Mouse (Mus musculus): ENCODE measurements around the gene Anp32e.
A peak's percentile ranks its signal among the peaks of the same experiment; 100 is the strongest.
"Not testable (repeated sequence)": the region's sequence is repeated elsewhere in the genome, so short reads cannot be mapped to it uniquely, and the experiment has no call there.

Anp32e gene

DNA sequence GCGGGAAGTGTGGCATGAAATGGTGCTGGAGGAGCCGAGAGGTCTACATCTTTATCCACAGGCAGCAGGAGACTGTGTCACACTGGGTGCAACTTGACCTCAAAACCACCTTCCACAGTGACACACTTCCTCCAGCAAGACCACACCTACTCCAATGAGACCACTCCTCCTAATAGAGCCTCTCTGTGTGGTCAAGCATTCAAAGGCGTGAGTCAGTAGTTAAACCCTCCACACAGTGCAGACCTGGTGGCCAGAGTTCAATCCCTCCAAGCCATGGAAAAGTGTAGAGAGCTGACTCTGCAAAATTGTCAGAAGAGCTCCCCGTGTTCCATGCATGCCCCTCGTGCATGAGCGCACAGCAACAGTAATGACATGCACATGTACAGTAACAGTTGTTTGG is 13.7 kb downstream of the Anp32e start:
- no peak for DNase-seq (ENCODE audit: low spot score in 2 of 2)

DNA sequence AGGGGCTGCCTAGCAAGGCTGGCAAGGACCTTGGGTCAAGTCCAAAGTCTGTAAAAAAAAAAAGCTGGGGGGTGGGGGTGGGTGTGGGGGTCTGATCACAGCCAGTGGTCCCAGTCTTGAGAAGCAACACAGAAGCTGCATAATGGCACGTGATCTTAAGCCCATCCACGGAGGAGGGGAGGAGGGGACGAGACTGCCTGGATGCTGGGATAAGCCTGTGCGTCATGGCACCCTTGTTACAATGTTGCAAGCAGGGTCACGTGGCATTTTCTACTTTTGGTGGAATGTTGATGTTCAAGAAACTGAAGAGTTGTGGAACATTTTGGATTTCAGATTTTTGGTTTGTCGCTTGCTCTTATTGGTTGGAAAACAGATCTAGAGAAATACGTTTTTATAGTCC is 14.2 kb downstream of the Anp32e start:
- DNase-seq (ENCODE audit: low spot score in 2 of 2) = no peak

DNA sequence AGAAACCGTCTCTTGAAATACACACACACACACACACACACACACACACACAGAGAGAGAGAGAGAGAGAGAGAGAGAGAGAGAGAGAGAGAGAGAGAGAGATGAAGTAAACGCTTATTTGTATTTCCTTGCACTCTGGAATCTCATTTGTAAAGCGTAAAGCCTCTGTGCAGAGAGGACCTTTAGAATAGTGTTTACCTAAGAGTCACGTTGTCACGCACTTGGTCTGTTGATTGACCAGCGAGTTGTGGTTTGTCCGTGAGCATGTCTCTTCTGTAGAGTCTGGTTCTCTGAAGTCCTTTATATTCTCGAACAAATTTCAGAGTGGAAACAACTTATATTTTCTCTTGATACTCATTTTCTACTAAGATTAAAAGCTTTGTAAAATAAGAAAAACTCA is 15.7 kb downstream of the Anp32e start:
- no peak for DNase-seq (ENCODE audit: low spot score in 2 of 2)

DNA sequence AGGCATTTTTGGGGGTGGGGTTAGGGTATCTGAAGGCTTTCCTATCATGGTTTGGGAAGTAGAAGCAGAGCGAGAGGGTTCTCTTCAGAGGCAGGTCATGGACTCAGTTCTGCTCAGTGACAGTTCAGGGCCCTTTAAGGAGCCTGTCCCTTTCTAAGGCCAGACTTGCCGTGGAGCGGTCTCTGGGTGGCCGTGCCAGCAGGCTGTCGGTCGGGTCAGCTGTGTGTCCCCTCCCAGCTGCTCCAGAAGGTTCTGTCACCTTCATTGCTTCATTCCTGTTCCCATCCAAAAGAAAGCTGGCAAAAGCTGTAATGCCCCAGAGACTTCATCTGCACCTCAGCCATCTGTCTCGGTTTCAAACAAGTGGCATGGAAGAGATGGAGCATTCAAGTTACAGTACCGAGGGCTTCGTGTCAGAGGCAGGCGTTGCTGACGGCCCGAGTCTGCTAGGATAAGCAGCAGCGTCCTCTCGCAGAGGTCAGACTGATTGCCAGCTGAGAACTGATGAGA is 16.7 kb downstream of the Anp32e start:
- DNase-seq (ENCODE audit: low spot score in 2 of 2) = no peak

DNA sequence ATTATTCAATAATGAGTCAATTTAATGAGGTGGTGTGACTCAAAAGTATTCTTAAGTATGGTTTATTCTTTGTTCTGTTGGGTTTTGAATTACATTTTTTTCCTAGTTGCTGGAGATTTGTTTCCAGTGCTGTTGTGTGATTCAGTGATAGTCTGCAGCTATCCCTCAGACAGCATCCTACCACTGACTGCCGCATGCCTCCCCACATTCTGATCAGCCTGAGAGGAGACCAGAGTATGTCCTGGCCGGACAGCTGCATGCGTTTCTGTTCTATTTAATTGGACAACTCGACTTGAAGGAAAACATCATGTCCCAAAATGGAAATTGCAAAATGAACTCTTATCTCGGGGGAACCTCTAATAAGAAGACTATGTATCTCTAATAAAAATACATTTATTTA is 19.3 kb downstream of the Anp32e start:
- DNase-seq (ENCODE audit: low spot score in 2 of 2) = no peak

DNA sequence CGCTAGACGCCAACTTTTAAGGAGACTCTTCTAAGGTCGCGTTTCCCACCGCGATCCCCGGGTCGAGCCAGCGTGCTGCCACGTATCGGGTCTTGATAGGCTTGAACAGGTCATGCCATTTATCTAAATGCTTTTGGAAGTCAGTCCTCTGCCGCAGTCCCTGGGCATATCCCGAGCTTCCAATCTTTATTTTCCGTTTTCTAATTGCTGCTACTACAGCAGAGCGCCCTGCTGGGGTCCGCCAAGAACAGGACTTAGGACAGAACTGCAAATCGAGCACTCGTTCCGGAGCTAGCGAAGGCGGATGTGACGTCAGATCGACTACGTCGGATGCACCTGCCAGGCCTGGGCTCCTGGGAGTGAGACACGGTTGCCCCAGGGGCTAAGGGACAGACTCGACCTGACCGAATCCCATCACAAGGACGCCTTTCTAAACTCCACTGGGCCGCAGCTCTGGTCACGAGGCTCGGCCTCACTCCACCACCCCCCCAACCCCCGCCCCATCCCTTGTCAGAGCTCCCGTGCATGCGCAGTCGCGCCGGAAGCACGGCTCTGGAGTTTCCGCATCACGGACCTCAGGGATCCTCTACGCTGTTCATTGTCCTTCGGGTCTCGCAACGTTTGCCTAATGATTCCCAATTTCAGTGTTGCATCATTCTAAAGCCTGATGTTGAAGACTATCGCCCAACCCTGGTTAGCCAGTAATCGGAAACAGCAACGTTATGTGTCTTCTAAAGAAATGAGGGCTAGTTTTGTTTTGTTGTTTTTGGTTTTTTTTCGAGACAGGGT is 21.9 kb downstream of the Anp32e start:
- peak; percentile 84 to 93 for DNase-seq (ENCODE audit: low spot score in 2 of 2)

DNA sequence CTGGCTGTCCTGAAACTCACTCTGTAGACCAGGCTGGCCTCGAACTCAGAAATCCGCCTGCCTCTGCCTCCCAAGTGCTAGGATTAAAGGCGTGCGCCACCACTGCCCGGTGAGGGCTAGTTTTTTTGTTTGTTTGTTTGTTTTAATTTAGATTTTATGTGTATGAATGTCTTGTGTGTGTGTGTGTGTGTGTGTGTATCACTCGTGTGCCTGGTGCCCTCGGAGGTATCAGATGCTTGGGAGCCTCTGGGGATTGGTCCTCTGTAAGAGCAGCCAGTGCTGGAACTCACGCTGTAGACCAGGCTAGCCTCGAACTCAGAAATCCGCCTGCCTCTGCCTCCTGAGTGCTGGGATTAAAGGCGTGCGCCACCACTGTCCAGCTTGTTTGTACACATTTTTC is 22.5 kb downstream of the Anp32e start:
- not testable (repeated sequence) for DNase-seq (ENCODE audit: low spot score in 2 of 2)

DNA sequence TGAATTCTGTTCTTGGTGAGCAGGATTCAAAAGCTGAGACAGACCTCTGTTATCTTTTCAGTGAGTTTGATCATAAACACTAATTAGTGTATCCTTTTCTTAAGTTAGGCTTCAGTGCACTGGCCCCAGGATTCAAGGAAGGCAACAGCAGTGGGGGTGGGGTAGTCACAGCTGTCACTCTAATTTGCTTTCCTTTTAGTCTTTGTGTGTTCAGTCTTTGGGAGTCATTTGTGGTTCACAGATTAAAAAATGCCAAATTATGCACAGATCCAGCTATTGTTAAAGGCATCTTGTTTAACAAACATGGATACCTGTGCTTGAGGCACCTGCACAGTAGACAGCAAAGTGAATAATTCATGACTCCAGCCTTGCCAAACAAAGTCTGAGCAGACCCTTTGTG is 24.0 kb downstream of the Anp32e start:
- no peak for DNase-seq (ENCODE audit: low spot score in 2 of 2)

DNA sequence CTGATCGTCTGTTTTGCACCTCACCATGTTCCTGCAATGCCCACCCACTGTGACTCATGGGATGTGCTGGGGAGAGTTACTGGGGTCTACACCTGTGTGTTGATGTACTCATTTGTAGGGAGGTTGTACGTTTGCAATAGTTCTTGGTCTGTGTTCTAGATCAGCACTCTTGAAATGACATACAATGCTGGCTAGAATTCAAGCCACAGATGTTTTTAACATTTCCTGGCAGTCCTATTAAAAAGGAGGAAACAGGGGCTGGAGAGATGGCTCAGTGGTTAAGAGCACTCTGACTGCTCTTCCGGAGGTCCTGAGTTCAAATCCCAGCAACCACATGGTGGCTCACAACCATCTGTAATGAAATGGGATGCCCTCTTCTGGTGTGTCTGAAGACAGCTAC is 24.5 kb downstream of the Anp32e start:
- DNase-seq (ENCODE audit: low spot score in 2 of 2) = no peak

DNA sequence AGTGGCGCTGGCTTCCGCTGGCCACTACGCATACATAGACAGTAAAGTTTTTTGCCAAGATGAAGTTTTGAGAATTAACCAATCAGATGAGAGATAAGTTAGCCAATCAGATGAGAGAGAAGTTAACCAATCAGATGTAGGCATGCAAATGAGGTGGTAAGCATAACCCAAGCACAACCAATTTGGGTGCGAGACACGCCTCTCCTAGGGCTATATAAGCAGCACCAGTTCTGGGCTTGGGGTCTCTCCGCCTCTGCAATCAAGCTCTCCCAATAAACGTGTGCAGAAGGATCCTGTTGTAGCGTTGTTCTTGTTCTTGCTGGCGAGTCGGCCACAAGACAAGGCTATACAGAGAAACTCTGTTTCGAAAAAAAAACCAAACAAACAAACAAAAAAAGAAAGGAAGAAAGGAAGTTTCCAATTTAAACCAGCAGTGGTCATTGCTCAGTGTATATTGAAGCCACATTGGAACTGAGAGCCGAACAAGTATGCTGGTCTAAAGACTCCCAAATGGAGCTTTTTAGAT is 25.7 kb downstream of the Anp32e start:
- not testable (repeated sequence) for DNase-seq (ENCODE audit: low spot score in 2 of 2)

DNA sequence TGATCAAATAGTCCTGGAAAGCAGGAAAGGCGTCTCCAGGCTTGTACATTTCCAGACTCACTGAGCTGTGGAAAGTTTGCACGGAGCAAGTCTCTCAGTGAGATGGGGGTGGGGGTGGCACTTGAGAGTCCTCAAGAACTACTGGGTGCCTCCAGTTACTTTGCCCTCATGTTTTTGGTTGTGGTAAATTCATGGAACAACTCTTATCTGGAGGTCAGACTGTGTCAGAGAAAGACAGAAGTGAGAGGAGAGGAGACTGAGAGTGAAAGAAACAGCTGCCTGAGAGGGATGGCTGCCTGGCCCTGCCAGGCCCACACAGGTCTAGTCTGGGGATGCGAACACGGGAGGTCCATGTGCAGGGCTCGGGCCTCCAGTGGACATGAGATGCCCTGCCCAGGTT is 26.3 kb downstream of the Anp32e start:
- no peak for DNase-seq (ENCODE audit: low spot score in 2 of 2)

DNA sequence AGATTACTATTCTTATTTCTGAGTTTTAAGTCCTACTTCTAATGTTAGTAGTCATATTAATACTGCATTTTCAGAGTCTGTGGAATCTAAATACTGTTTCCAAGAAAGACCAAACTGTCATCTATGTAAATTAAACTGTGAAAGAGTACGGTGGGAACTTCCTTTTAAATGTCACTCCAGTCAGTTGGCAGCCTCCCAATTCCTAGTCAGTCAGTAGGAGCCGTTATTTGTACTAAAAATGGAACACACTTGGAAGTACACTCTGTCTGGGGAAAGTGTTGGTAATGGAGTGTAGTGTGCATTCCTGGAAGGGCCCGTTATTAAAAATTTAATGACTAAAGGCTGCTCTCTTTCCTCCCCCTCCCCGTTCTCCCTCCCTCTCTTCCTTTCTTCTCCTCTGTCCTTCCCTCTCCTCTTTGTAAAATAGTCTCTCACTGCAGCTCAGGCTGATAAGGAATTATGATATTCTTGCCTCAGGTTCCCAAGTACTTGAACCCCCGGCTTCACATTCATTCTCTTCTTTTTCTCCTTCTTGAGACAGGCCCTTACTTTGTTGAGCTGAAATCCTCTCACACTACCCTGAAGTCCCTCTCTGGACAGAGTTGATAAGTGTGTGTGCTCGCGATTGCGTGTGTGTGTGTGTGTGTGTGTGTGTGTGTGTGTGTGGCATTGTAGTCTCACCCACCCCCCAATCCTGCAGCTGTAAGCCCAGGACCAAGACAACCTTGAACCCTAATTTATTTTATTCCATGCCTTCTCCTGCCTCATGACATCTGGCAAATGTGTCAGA is 28.5 kb downstream of the Anp32e start:
- no peak for DNase-seq (ENCODE audit: low spot score in 2 of 2)

DNA sequence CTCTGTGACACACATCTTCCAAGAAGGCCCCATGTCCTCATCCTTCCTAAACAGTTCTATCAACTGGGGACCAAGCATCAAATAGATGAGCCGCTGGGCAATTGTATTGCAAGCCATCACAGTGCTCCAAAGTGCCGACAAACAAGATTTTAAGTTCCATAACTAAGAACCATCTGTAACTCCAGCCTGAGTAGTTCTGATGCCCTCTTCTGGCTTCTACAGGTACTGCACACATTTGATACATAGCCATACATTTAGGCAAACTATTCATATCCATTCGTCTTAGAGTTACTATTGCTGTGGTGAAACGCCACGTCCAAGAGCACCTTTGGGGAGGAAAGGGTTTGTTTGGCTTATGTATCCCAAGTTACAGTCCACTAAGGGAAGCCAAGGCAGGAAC is 30.0 kb downstream of the Anp32e start:
- DNase-seq (ENCODE audit: low spot score in 2 of 2) = peak in 1 of 2 experiments; percentile 65

DNA sequence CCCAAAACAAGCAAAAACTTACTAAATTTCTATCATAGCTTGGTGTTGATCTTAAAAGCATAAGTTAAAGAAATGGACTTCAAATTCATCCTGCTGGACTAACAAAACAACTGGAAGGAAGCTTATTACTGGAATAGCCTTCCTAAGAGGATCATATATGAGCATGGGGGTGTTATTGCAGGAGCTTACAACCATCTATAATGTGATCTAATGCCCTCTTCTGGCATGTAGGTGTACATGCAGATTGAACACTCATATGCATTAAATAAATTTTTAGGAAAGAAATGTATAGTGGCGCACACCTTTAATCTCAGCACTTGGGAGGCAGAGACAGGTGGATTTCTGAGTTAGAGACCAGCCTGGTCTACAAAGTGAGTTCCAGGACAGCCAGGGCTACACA is 30.8 kb downstream of the Anp32e start:
- DNase-seq (ENCODE audit: low spot score in 2 of 2) = no peak

DNA sequence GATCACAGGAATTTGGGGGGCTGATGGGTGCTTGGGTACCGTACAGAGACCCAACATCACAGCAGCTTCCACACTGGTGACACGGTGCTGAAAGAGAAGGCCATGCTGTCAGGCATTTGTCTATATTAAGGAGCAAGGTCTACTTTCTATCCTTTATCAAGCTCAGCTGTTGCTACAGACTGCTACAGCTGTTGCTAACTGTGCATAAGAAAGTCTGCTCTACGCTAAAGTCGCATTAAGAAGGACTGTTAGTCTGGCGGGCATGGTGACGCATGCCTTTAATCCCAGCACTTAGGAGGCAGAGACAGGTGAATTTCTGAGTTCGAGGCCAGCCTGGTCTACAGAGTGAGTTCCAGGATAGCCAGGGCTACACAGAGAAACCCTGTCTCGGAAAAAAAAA is 33.1 kb downstream of the Anp32e start:
- DNase-seq (ENCODE audit: low spot score in 2 of 2) = not testable (repeated sequence)

DNA sequence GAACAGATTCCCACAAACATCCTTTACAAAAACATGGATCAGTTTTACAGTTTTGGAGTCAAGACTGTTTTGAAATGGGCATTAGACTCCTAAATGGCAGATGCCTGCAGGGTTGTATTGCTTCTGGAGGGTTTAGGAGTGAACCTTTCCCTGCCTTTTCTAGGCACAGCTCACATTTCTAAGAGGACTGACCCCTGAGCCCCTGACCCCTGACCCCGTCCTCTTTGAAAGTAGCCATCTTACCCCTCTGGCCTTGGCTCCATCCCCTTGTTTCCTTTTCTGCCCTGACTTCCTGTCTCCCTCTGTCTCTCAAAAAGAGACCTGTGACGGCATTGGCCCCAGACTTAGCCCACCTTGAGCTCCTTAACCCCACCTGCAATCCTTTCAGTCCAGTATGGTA is 34.2 kb downstream of the Anp32e start:
- no peak for DNase-seq (ENCODE audit: low spot score in 2 of 2)

DNA sequence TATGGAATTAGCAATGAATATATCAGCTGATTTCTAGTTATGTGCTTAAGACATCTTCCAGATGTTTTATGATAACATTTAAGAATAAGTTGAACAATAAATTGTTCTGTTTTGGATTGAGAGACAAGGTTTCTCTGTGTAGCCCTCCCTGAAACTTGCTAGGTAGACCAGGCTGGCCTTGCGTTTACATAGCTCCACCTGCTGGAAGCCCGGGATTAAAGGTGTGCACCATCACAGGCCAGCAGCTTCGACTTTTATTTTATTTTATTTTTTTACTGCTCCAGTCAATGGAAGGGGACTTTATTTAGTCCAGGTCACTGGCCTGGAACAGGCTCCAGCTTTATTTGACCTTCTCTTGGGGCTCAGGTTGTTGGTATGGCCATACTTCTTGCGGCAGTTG is 34.6 kb downstream of the Anp32e start:
- peak in 1 of 2 experiments; percentile 35 for DNase-seq (ENCODE audit: low spot score in 2 of 2)

DNA sequence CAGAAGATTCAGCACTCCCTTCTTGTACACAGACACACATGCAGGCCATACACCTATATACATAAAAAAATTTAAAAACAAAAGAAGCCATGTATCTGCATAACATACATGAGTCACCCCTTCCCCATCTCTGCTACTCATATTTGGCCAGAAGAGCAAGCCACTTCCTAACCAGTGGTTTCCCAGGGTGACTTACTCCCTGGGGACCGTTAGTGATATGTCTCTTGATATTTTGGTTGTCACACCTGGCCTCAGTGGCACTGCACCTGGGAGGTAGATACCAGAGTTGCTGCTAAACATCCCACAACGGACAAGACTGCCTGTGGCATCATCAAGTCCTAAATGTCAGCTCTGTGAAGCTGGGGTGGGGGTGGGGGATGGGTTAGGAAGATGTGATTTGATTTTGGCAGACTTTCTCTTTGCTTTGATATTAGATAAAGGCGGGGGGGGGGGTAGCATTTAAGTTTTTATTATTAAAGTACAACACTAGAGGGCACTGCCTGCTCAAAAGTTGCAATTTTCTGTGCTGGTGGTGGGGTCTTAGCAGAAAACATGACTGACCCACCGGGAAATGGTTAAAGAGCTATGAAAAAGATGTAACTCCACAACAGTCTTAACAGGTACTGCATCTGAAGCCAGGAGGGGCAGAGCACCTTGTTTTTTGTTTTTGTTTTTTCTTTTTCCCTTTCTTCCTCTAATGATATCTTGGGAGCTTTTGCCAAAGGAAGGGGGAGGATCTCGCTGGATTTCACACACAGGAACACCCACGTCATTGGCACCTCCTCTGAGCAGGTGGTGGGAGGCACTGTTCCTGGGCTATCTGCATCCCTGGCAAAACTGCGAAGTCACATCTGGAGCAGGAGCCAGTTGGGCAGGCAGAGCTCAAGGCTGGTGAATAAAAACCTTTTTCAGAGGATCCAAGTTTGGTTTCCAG is 36.7 kb downstream of the Anp32e start:
- DNase-seq (ENCODE audit: low spot score in 2 of 2) = no peak

DNA sequence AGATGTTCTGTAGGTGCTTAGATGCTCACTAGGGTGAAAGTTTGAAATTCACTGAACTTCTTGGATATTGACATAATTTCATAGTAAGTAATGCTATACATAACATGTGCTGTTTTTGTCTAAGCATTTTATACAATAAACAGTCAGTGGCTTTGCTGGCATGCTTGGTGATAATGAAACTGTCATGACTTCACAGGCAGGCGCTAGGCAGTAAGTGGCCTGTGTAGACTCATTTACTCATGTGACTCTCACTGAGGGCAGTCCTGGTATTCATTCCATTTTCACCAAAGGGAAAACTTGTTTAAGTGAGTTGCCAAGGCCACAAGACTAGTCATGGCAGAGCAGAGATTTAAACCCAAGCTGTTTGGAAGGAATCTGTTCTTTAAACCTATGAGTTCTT is 40.2 kb downstream of the Anp32e start:
- DNase-seq (ENCODE audit: low spot score in 2 of 2) = no peak

DNA sequence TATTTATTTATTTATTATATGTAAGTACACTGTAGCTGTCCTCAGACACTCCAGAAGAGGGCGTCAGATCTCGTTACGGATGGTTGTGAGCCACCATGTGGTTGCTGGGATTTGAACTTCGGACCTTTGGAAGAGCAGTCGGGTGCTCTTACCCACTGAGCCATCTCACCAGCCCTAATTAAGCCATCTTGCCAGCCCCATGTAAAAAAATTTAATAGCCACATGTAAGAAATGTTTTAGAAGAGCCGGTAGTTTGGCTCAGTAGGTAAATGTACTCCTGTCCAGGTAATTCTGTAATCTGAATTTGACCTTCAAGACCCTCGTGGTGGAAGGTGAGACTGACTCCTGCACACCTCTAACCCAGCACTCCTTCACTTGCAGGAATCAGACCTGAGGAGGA is 41.6 kb downstream of the Anp32e start:
- not testable (repeated sequence) for DNase-seq (ENCODE audit: low spot score in 2 of 2)

DNA sequence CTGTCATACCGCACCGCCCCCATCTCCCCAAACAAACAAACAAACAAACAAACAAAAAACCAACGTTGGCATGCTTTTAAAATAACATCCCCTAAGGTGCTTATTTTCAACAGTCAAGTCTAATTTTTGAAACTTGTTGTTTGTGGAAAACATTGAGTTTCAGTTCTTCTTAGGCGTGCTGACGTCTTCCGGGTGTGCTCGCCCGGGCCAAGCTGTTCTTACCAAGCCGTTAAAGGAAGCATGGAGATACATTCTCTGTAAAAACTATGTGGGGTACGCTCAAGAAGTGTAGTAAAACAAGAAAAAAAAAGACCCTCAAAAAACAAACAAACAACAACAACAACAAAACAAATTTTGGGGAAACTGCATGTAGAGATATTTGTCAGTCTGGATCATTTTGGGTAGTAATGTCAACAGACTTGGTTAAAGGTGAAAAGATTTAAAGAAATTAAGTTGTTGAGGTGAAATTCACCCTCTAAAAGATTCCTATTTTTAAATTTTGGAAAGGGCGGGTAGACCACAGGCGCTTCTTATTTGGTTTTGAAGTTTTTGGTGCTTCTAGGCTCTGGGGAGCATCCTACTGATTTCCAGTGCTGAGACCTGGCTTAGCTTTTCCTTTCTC is 43.3 kb downstream of the Anp32e start:
- DNase-seq (ENCODE audit: low spot score in 2 of 2) = no peak

All from spleen, postnatal 4 days (tissue).